Mouse (Mus musculus) lung, postnatal 25 days (tissue): ENCODE results near the gene Mei4.

Experiments used
- DNase-seq: peaks from one replicate; pipeline ENCODE4 v3.0.0; 2022; ENCODE audit warnings: low spot score

Gene Mei4

GRCm38 (mm10) chr9:82160143-82160542, 296.7 kb downstream of the Mei4 start:
- no peak for DNase-seq

- no peak for DNase-seq
Observed at GRCm38 (mm10) chr9:82162415-82162814, 298.9 kb downstream of the Mei4 start.

- no peak for DNase-seq
Observed at GRCm38 (mm10) chr9:82217976-82218375, 354.5 kb downstream of the Mei4 start.

- no peak for DNase-seq
Observed at GRCm38 (mm10) chr9:82247695-82248445, 384.4 kb downstream of the Mei4 start.
